Mouse (Mus musculus) cerebellum, adult (tissue): Measurements from ENCODE around the gene Atp8a2.

Source experiments
- ATAC-seq: cut with Nextera tagmentation; 2 replicates; pipeline ENCODE4 v1.9.2; 2017; ENCODE audit warnings: mild to moderate bottlenecking, moderate library complexity, mixed read lengths; ENCODE audit not compliant: insufficient number of reproducible peaks, low FRiP score, low TSS enrichment

Atp8a2 gene

DNA sequence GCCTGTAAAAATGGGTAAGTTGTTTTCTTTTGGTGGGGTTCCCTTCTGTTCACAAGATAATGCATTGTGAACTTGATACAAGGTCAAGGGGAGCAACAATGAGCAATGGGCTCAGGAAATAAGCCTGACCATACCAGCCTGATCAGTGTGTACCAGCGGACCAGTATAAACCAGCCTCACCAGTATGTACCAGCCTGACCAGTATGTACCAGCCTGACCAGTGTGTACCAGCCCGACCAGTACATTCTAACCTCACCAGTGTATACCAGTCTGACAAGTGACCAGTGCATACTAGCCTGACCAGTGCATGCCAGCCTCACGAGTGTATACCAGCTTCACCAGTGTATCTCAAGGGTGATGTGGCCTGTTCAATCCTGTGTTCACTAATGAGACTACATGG is 33.6 kb downstream of the Atp8a2 start:
- no peak for ATAC-seq

DNA sequence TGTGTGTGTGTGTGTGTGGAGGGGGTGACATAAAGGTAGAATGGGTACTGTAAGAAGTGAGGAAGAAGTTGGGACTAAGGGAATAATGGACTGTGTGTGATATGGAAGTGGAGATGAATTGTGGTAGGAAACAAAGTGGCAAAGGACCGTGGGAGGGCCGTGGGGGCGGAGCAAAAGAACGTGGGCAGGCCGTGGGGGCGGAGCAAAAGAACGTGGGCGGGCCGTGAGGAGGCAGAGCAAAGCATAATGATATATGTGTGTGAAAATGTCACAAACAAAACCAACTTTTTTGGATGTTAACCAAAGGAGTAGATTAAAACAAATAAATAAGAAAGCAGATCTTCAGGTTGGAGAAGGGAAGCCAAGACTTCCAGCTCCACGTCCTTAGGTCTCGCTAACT is 44.6 kb downstream of the Atp8a2 start:
- ATAC-seq: no peak

DNA sequence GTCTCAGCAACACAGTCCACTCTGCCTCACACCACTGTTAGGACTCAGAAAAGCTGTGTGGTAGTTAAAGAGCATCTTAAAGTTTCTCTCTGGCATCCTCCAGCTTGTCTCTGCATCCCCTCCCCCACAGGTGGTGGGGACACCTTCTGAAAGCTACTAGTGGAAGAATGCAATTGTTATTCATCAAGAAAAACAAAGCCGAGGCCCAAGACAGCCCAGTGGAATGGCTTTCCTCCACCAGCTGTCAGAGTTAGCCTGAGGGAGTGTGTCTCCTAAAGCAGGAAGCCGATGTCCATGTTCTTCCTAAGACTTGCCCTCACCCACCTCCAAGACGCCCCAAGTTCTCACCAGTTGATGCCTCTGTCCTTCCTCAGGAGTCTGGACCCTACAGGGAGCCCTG is 48.1 kb downstream of the Atp8a2 start:
- ATAC-seq: no peak

DNA sequence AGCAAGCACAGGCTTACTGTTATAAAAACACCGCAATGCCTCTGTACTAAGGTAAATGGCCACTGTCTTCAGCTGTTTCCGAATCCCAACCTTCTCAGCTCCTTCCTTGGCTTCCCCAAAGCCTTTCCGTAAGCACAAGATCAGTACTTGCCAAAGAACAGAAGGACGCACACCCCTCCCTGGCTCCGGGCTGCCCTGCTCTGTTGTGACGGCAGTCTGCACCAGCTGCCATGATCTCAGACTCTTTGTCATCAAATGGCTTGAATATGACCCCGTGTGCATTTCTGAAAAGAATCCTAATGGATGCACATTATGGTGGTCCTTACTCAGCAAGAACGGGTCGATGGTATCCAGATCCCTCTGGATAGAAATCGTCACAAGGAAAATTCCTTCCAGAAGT is 53.7 kb downstream of the Atp8a2 start:
- ATAC-seq: peak; percentile 61; the same call in 1 of the 2 replicates

DNA sequence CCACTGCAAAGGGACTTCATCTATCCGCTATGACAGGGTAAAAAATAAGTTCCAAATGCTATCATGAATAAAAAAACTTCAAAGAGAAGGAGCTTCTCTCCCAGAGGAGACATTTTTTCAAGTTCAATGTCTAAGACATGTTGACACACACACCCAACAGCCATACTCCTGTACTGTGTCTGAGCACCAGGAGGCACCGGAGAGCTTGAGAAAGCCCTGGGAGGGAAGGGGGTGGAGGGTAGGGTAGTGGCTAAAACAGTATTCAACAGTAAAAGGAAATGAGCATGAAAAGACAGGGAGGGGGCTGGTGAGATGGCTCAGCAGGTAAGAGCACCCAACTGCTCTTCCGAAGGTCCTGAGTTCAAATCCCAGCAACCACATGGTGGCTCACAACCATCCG is 58.6 kb downstream of the Atp8a2 start:
- no peak for ATAC-seq

DNA sequence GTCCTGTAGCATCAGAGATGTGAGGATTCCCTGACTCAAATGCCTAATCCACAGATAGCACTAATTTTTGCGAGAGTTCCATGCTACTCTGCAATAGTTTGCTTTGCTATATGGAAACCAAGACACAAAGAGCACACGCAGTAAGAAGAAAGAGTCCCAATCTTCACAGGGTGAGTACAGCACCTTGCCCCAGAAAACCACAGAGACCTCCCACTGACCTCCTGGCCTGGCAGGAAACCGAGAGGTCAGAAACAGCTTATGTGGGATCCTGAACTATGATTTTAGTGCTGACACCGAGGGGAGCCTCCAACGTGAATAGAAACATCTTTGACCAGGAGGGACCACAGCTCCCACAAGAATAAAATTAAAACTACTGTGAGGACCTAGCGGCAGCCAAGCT is 59.2 kb downstream of the Atp8a2 start:
- no peak for ATAC-seq

DNA sequence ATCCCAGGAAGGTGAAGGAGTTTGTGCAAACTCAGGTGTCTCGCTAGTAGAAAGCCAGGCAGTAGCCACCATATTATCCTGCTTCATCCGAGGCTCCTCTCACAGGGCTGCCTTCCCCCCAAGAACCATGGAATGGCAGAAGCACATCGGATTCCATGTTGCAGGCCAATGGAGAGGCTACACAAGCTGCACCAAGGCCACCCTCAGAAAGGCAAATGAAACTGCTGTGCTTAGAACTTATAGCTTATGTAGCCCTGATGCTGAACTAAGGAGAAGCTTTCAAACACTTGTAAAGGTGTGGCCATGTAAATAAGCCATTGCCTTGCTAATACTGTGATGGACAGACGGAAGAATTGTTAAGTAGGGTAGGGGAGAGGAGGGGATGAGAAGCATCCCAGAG is 61.2 kb downstream of the Atp8a2 start:
- ATAC-seq: no peak

DNA sequence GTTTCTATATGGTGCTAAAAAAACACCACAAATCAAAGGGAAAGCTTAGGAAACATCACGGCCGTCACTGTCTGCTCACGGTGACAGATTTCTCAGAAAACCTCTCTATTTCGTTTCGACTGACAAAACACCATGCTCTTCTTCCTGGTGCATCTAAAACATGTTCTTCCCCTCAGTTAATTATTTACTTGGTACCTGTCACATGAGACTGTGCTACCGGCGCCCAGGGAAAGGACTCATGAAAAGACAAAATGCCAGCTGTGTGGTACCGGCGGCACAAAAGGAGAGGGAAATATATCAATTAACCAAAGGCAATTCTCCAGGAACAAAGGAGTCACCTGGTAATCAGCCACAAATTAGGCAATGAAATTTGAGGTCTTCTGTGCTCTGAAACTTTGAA is 62.3 kb downstream of the Atp8a2 start:
- no peak for ATAC-seq

DNA sequence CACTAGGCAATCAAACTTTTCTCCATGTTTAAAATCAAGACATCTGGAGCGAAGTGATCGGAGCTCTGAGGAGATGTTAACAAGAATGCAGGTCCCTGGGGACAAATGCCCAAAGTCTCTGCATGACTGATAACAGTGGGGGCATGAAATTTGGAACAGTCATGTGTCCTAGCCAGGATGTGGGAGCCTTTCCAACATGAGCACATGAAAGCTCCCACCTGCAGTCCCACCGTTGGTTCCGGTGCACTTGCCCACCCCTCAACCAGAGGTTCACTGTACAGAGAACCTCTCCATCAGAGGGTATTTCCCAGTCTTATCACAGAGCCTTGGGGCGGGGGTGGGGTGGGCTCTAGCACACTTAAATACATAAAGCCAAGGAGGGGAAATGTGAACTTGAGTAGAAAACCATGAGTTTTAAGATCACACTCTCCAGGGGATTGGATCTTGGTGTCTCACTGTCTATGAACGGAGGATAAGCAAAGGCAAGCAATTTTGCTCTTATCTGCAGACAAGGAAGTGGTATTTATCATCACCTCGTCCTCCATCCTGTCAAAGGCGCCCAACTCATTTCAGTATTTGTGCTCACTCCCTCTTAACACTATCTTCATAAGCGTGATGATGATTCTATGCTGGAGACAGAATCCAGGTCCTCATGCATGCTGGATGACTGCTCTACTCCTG is 65.6 kb downstream of the Atp8a2 start:
- ATAC-seq: no peak

DNA sequence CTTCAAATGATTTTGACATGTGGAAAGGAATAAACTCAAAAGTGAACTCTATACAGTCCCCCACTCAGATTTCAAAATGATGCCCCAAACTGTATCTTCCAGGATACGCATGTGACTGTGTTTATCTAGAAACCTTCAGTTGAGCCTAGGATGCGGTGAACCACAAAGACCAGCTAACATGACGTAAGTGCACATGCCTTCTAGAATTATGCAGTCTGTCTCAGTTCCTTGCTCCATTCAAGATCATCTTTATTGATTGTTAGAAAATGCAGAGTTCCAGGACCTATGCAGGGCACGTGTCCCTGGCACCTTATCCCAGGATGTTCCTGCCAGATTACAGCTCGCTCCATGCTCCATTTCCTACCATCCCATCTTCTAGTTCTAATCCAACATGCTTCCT is 67.4 kb downstream of the Atp8a2 start:
- no peak for ATAC-seq

DNA sequence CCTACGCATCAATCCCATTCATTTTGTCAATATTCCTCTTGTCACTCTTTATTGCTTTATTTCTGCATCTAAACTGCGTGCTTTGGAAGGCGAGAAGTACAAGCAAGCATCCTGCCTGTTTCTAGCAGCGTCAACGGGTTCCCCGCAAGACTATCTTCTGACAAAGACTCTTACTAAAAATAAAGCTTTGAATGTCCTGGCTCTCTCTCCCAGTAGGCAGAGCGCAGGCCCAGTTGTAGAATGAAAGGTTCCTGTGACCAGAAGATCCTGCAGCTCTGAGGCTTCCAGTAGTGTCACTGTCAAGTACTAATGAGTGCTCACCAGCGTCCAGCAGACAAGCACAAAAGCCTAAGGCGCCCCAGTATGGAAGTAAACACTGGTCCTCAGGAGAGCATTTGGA is 71.8 kb downstream of the Atp8a2 start:
- no peak for ATAC-seq

DNA sequence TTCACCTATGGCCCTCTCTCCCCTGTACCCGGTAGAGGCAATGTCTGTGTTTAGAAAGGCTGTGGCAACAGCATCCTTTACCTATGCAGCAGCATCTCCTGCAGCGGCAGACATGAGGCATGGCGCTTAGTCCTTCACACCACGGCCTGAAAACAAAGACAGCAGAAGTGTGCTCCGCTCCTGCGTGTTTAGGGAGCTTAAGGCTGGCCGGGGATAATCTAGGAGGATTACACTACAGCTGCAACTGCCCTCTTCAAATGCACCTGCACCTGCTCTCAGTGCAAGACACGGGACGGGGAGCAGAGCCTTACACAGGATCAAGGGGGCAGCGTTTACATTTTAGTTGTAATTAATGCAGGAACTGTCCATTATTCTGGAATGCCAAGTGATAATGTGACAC is 75.4 kb downstream of the Atp8a2 start:
- no peak for ATAC-seq

DNA sequence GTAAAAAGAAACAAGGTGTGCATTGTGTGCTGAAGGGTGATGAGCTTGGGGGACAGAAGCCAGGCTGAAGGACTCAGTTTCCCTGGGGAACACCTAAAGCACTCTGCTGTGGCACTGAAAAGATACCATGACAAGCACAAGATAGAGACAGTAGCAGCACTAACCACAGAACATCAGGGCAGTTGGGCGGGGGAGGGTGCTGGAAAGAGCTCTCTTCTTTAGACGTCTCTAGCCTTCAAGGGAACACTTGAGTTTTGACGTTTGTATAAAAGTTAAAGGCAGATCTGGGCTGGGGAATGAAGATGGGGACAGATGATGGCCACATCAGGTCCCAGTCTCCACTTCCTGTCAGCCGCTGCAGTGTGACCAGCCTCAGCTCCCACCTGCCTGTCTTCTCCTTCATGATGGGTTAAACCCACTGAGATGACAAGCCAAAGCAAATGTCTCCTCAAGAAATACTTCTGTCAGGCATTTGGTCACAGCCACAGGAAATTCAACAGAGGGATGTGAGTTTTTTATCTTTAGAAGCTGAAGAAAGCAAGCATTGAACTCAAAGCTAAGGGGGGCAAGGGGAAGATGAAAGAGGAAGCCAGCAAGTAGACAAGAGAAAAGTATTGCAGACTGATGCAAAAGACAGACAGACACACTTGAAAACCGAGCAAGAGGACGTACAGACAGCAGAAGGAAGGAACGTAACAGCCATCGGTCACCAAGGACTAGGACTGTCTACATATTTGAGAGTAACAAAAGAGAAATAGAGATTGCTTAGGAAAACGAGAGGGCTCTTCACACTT is 79.0 kb downstream of the Atp8a2 start:
- ATAC-seq: no peak

DNA sequence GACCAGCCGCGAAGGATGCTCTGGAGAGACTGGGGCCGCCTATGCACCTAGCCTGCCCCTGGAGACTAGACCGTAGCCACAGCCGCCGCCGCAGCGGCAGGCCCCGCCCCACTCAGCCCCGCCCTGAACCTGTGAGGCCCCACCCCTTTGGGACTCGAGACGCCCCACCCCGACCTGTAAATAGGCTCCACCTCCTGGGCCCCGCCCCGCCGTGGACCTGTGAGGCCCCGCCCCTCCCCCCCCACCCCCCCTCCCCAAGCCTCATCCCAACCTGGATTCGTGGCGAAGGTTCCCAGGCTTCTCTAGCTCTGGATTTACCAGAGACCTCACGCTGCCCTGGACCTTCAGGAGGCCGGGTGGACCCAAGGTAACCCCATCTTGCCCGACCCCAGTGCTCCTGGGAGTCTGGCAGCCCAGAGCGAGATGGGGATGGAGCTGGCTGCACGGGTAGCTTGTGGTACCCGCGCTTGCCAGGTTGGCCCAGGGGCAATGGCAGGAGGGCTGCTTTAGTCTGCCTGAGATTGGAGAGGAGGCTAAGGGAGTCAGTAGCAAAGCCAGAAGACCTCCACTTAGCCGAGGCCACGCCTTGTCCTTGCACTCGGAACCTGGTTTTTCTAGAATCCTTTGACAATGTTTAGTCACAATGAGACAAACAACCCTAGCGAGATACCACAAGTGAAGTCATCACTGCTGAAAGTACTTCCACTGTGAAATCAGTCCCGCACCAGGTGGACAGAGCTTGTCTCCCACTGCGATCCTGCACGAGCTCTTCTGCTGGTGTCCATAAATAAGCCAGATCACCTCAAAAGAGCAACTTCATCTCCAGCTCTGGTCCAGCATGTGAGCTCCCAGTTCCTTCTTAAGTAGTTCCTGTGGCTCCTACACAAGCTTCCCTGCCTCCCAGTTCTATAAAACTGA is 109.9 kb downstream of the Atp8a2 start:
- ATAC-seq: peak; percentile 84

DNA sequence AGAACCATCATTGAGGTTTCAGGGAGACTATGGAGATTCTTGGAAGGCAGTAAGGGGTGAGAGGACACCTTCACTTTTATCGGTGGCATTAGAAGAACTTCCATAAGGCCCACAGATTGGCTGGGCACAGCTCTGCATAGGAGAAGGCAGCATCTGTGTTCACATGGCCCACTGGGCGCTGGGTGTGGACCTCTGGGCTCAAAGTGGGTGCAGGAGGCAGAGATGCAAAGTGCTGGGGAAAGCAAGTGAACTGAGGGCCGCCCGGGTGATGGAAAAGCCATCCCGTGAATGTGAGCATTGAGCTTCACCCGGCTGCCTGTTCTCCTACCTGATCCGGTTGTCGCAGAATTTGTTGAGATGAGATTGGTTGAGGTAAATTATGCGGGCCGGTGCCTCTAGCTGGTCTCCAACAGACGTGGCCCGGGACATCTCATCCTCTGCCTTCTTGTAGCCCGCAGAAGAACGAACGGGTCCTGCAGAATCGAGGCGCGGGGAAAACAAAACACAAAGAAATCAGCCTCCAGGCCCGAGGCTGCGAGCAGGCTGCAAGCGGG is 110.6 kb downstream of the Atp8a2 start:
- ATAC-seq: peak; percentile 8

DNA sequence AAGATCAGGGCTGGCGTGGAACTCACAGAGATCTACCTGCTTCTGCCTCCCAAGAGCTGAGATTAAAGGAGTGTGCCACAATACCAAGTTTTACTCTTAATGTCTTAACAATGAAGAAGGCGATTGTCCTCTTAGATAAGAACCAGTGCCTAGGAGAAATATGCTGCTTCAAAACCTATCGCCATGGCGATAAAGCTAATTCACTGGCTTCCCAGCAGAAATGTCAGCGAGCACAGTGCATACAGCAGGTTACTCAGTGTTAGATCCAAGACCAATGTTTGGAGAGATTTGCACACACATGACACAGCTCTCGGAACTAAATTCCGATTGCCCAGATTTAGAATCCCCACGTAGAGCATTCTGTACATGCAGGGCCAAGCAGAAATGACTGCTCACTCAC is 114.2 kb downstream of the Atp8a2 start:
- ATAC-seq: no peak

DNA sequence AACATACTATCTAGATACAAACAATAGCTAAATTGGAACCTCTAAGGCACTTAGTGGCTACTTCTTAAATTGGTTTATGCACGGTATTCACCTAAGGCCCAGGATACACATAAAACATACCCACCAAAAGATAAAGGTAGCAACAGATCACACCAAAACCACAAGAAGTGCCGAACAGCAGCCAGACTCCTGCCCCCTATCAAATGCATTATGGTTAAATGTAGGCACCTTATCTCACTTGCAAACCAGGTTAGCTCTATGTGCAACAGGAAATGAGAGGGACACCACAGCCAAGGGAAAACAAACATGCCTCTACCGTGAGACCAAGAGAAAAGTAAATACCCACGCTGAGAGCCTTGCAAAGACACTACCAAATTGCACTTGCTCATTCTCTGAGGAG is 124.5 kb downstream of the Atp8a2 start:
- no peak for ATAC-seq

DNA sequence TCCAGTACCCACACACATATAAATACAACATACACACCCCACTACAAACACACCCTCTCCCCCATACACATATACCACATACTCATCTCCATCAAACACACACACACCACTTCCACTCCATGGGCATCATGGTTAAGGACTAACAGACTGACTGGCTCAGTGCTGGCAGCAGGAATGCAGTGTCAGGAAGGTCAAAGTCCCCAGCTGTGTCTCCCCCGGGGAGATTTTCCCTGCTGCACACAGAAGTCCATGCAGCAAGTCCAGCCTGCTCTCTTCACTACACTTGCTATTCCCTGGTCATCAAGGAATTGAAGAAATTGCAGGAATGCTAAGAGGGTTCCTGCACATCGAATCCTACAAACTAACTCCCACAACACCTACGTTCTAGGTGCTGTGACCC is 131.8 kb downstream of the Atp8a2 start:
- no peak for ATAC-seq

DNA sequence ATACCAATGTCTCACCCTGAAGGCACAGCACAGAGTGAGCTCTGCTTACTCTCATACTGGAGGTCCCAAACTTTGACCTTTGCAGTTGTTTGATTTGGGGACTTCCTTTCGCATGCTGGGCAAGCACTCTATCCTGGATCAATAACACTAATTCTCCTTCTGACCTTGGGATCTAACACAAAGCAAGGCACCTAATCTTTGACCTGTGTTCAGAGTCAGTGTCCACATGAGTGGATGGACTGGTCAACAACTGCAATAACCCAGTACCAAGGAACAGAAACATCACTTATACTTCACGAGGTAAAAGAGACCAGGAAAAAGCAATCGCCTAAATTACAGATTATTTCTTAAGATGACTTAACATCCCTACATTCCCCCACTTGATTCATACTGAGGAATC is 136.0 kb downstream of the Atp8a2 start:
- ATAC-seq: no peak

DNA sequence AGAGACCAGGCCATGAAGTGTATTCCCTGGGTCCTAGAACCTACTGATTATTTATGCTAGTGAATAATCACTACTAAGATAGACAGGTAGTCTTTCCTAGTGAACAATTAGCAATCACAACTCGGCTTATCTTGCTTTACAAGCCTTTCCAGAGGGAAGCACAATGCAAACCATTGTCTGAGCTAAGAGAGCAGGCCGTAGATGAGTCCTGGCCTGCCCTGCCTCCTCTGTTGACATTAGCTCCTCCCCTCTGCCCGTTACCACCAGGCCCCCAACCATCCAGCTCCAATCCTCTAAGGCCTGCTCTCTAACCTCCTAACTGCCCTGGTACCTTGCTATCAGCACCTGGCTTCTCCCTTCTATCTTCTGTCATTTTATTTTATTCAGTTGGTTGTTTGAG is 138.1 kb downstream of the Atp8a2 start:
- no peak for ATAC-seq

DNA sequence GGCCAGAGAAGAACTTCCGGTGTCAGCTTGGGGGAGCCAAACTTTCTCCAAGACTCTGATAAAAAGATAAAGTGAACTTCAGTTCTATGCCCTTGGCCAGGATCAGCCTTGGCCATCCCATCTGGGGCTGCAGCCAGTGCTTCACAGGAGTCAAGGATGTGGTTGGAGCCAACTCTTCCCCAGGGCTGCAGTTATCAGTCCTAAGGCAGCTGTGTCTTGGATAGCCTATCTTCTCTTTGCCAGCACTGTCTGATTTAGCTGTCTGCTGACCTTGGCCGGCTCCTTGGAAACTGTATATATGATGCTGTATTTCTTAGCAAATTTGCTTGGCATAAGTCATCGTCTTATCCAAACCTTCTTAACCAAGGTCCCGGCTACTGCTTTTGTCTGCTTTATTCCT is 141.7 kb downstream of the Atp8a2 start:
- ATAC-seq: no peak
